Mouse (Mus musculus): ENCODE measurements around the gene Rbm8a.

DNA sequence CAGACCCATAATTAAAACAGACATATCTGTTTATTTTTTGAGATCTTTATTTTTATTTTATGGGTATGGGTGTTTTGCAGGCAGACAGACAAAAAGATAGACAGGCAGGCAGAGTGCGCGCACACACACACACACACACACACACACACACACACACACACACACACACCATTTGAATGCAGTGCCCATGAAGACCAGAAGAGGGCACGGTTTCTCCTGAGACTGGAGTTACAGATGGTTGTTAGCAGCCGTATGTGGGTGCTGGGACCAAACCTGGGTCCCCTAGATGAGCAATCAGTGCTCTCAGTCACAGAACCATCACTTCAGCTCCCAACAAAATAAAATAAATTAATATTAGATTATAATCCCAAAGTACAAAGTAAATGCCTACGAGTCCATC, 46.3 kb upstream of the Rbm8a start:
- TF ChIP-seq CTCF (IDR thresholded peaks at IDR 0.05) (peak; percentile 49), EP300 (IDR thresholded peaks at IDR 0.05) (no peak)

Data from lung, postnatal 0 days (tissue).